Mouse (Mus musculus): ENCODE data around the gene Tsen2. TPM values are rescaled to one million over a fixed set of nuclear protein-coding genes. Genes with fewer than 3 reads are reported as not detected.

Gene Tsen2
- 1 to 10 TPM; 3.1 to 3.7 TPM for total RNA-seq (2023)

GRCm38 (mm10) chr6:115544442-115544970 lies at the start of gene Tsen2:
Gene Tsen2 (plus strand): TSS chr6:115544664.

DNA sequence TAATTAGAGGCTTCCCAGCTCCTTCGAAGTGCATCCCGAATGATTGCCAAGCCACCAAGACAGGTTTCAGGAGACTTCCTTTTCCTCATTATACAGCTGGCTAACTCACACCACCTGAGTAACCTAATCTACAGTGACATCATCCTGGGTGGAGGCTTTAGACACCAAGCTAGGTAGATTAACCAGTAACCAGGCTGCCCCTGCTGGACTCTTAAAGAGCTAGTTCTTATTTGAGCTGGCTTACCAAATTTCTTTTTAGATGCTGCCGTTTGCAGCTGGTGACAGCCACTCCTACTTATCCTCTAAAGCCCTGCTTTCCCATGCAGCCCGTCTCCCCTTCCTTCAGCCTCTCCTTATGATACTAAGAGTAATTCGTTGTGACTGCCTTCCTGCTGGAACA lies 48.0 kb downstream of the Tsen2 start, which contains the start of gene Mkrn2os:
Mkrn2os (minus strand) TSS at position 119 of the 400 bp plus-strand sequence.

GRCm38 (mm10) chr6:115601715-115602523 lies 57.5 kb downstream of the Tsen2 start, which contains the start of gene Mkrn2:
Gene Mkrn2 (plus strand): TSS chr6:115601902.

Other genes starting within 250 kb of the Tsen2 start
- gene Pparg, start 183.7 kb upstream of the Tsen2 start, total RNA-seq (2023) = 1 to 10 TPM; 1.7 to 2.7 TPM
- not detected for gene Mkrn2os, start 47.9 kb downstream of the Tsen2 start, total RNA-seq (2023)
- gene Mkrn2, start 57.2 kb downstream of the Tsen2 start, total RNA-seq (2023) = 10 to 100 TPM; 15.6 to 16.1 TPM
- gene Raf1, start 132.0 kb downstream of the Tsen2 start, total RNA-seq (2023) = 100 to 1,000 TPM; 198 to 251 TPM
- gene Tmem40, start 217.7 kb downstream of the Tsen2 start, total RNA-seq (2023) = 10 to 100 TPM; 47.4 to 54.0 TPM
- gene Cand2, start 229.9 kb downstream of the Tsen2 start, total RNA-seq (2023) = under 1 TPM; 0.35 to 0.64 TPM

Measured in neutrophil, adult 83 days (primary cell).